Mouse (Mus musculus): ENCODE measurements around the gene Med31. TPM values are rescaled to one million over a fixed set of nuclear protein-coding genes. Genes with fewer than 3 reads are reported as not detected.

Gene Med31
- total RNA-seq (2014; rRNA removed; ENCODE audit: low replicate concordance), result 13.2 and 15.2 TPM in 2 replicates
- polyA plus RNA-seq (2015; fragmentation: Nextera tagmentation; extraction: Ambion mirVana), result 30.8 and 33.0 TPM in 2 replicates

DNA sequence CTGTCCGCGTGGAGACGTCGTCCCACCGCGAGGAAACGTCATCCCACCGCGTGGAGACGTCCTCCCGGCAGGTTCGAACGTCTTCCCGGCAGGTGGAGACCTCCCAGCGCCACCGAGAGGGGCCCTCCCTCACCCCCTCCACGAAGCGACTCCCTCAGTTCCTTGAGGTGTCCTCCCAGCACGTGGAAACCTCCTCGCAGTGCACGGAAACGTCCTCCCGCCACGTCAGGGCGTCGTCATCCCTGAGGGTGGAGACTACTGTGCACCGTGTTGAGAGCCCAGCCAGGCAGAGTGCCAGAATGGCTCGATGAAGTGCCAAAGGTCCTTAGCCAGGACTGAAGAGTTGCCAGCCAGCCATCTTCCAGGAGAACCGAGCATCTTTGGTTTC is at the start of gene Med31:
TSS of gene Med31 (minus strand) at position 183 of the 388 bp plus-strand sequence.
- under 1% methylated on average over 29 of the region's 29 CpGs for WGBS
- Histone ChIP-seq H3K9ac (replicated peaks; ENCODE audit: low read depth, low read length) (peak within 1 kb of the TSS; percentile 79), H3K4me3 (ENCODE audit: low read depth, low read length) (peak within 1 kb of the TSS; percentile 83), H3K9me3 (replicated peaks; ENCODE audit: control insufficient read depth, low read length) (no peaks in the 10 kb centered on the region), H3K27me3 (ENCODE audit: control insufficient read depth, insufficient read depth, low read length) (no peaks in the 10 kb centered on the region), H3K4me1 (ENCODE audit: control insufficient read depth, insufficient read depth) (no peaks in the 10 kb centered on the region), H3K27ac (ENCODE audit: low read depth) (peak within 1 kb of the TSS; percentile 78), H3K36me3 (replicated peaks; ENCODE audit: control insufficient read depth, insufficient read depth, low read length) (peaks cover 17% of the 10 kb centered on the region), H3K4me2 (ENCODE audit: low read depth, low read length) (peak within 1 kb of the TSS; percentile 96)
- ATAC-seq (ENCODE audit: insufficient read depth, low read depth) (peak; percentile 74), DNase-seq (ENCODE audit: low spot score) (peak; percentile 58)
- TF ChIP-seq EP300 (IDR thresholded peaks at IDR 0.05; ENCODE audit: low read depth) (no peak; the same call in 1 of the 2 replicates), CTCF (IDR thresholded peaks at IDR 0.05; ENCODE audit: low read depth) (no peak)

DNA sequence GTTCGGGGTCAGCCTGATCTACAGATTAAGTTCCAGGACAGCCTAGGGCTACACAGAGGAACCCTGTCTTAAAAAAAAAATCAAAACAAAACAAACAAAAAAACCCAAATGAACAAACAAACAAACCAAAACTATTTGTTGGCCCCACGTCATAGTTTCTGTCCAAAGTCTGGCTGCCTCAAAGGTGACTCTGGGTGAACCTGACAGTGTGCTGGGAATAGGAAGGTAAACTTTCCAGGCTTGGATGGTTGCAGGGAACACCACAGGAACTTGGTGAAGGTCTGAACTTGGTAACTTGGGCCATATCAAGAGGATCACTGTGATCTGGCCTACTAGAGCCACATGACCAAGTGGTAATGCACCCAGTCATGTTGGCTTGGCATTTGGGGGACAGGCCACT is 41.0 kb upstream of the Med31 start:
- 77% methylated on average over 2 of the region's 2 CpGs for WGBS
- H3K27me3 ChIP-seq (ENCODE audit: control insufficient read depth, insufficient read depth, low read length), result no peaks in the 10 kb centered on the region
- no peak for TF ChIP-seq CTCF (IDR thresholded peaks at IDR 0.05; ENCODE audit: low read depth)
- H3K9me3 ChIP-seq (replicated peaks; ENCODE audit: control insufficient read depth, low read length), result no peaks in the 10 kb centered on the region
- H3K4me2 ChIP-seq (ENCODE audit: low read depth, low read length), result no peak overlapping the region
- no peaks in the 10 kb centered on the region for H3K36me3 ChIP-seq (replicated peaks; ENCODE audit: control insufficient read depth, insufficient read depth, low read length)
- ATAC-seq (ENCODE audit: insufficient read depth, low read depth), result no peak
- H3K27ac ChIP-seq (ENCODE audit: low read depth), result no peak overlapping the region
- no peaks in the 10 kb centered on the region for H3K4me1 ChIP-seq (ENCODE audit: control insufficient read depth, insufficient read depth)
- H3K4me3 ChIP-seq (ENCODE audit: low read depth, low read length), result no peak overlapping the region
- no peak overlapping the region for H3K9ac ChIP-seq (replicated peaks; ENCODE audit: low read depth, low read length)
- DNase-seq (ENCODE audit: low spot score), result no peak

GRCm38 (mm10) chr11:72255629-72256028 is 40.2 kb upstream of the Med31 start:
- TF ChIP-seq EP300 (IDR thresholded peaks at IDR 0.05; ENCODE audit: low read depth) (no peak), CTCF (IDR thresholded peaks at IDR 0.05; ENCODE audit: low read depth) (no peak)
- no peaks in the 10 kb centered on the region for H3K9me3 ChIP-seq (replicated peaks; ENCODE audit: control insufficient read depth, low read length)

DNA sequence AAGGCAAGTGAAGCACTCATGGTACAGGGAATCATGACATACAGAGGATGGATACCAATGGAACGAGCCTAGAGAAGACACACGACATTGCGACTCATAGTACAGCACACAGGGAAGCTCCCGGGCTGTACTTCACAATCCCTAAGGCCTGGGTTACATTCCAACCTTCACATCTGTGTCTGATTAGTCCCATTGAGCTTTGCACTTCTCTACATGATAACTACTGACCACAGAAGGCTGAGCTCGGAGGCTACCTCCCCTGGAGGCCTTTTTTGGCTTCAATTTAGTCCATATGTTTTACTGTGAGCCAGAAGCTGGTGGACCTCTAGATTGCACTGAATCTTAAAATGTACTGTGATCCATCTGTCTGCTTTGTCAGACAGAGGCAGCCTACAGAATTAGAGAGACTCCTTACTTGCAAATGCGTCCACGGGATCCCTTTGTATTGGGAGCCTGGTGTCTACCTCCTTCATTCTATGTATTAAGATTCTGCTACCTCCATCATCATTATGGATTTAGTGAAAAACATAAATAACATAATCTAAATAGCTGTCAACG is 29.9 kb upstream of the Med31 start:
- Histone ChIP-seq H3K4me1 (ENCODE audit: control insufficient read depth, insufficient read depth) (no peaks in the 10 kb centered on the region), H3K4me3 (ENCODE audit: low read depth, low read length) (no peak overlapping the region), H3K9ac (replicated peaks; ENCODE audit: low read depth, low read length) (no peak overlapping the region), H3K4me2 (ENCODE audit: low read depth, low read length) (no peak overlapping the region), H3K27me3 (ENCODE audit: control insufficient read depth, insufficient read depth, low read length) (no peaks in the 10 kb centered on the region), H3K9me3 (replicated peaks; ENCODE audit: control insufficient read depth, low read length) (no peaks in the 10 kb centered on the region), H3K27ac (ENCODE audit: low read depth) (no peak overlapping the region), H3K36me3 (replicated peaks; ENCODE audit: control insufficient read depth, insufficient read depth, low read length) (no peaks in the 10 kb centered on the region)
- DNase-seq (ENCODE audit: low spot score), result no peak
- TF ChIP-seq EP300 (IDR thresholded peaks at IDR 0.05; ENCODE audit: low read depth) (no peak), CTCF (IDR thresholded peaks at IDR 0.05; ENCODE audit: low read depth) (no peak)
- ATAC-seq (ENCODE audit: insufficient read depth, low read depth), result no peak
- 70% methylated on average over 8 of the region's 8 CpGs for WGBS

More at GRCm38 (mm10) chr11:72255629-72256028, 40.2 kb upstream of the Med31 start:
- H3K4me1 ChIP-seq (ENCODE audit: control insufficient read depth, insufficient read depth), result no peaks in the 10 kb centered on the region
- WGBS, result 84% methylated on average over 4 of the region's 4 CpGs
- no peak overlapping the region for H3K4me3 ChIP-seq (ENCODE audit: low read depth, low read length)
- H3K4me2 ChIP-seq (ENCODE audit: low read depth, low read length), result no peak overlapping the region
- H3K27ac ChIP-seq (ENCODE audit: low read depth), result no peak overlapping the region
- no peak overlapping the region for H3K9ac ChIP-seq (replicated peaks; ENCODE audit: low read depth, low read length)
- H3K27me3 ChIP-seq (ENCODE audit: control insufficient read depth, insufficient read depth, low read length), result no peaks in the 10 kb centered on the region
- no peak for ATAC-seq (ENCODE audit: insufficient read depth, low read depth)
- no peak for DNase-seq (ENCODE audit: low spot score)
- H3K36me3 ChIP-seq (replicated peaks; ENCODE audit: control insufficient read depth, insufficient read depth, low read length), result no peaks in the 10 kb centered on the region

DNA sequence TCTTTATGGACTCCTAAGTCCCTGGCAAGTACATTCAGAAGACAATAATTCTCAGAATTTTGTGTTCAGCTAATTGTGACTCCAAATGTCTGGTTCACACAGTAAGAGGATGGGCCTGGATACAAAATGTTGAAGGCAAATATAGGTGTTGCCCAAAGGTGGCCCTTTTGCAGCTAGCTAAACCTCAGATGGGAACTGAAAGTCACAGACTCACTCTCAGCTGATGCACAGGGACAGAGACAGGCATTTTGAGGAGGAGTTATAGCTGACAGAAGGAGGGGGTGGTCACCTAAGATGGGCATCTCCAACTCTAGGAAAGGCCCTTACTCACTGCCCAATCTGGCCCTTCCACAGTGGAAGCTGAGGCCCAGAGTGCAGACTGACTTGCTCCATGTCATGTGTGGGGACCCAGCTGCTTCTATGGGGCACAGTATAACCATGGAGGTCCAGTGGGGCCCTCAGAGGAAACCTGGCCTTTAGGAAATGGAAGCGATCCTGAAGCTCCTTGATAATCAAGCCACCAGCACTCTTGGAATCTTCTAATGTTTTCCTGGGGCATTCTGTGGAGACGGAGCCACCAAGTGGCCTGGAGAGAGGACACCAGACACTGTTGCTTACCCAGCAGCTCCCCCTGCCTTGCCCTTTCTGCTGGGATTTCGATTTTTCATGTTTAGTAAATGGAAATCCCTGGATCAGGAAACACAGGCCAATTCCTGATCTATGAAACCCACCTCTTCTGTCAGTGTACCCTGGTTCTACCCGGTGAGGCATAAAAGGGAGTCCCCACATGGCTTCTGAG is 24.9 kb upstream of the Med31 start:
- DNase-seq (ENCODE audit: low spot score) (no peak), ATAC-seq (ENCODE audit: insufficient read depth, low read depth) (no peak)
- Histone ChIP-seq H3K9me3 (replicated peaks; ENCODE audit: control insufficient read depth, low read length) (no peaks in the 10 kb centered on the region), H3K9ac (replicated peaks; ENCODE audit: low read depth, low read length) (no peak overlapping the region), H3K4me3 (ENCODE audit: low read depth, low read length) (no peak overlapping the region), H3K4me2 (ENCODE audit: low read depth, low read length) (no peak overlapping the region), H3K27me3 (ENCODE audit: control insufficient read depth, insufficient read depth, low read length) (no peaks in the 10 kb centered on the region), H3K27ac (ENCODE audit: low read depth) (no peak overlapping the region), H3K4me1 (ENCODE audit: control insufficient read depth, insufficient read depth) (no peaks in the 10 kb centered on the region), H3K36me3 (replicated peaks; ENCODE audit: control insufficient read depth, insufficient read depth, low read length) (no peaks in the 10 kb centered on the region)
- TF ChIP-seq CTCF (IDR thresholded peaks at IDR 0.05; ENCODE audit: low read depth) (no peak), EP300 (IDR thresholded peaks at IDR 0.05; ENCODE audit: low read depth) (no peak)
- 62% methylated on average over 4 of the region's 4 CpGs for WGBS
